Mouse (Mus musculus): Measurements from ENCODE around the gene Fkbp3. TPM values are rescaled to one million over a fixed set of nuclear protein-coding genes. Genes with fewer than 3 reads are reported as not detected.
A peak's percentile ranks its signal among the peaks of the same experiment; 100 is the strongest.

Gene Fkbp3
- polyA plus RNA-seq, 1 experiment from 2014 or later, result 524 TPM

GRCm38 (mm10) chr12:65072911-65073610 is 746 bp downstream of the Fkbp3 start:
- Histone ChIP-seq H3K36me3 (peaks cover 10% of the 10 kb centered on the region), H3K9ac (peak overlapping the region; percentile 91), H3K27ac (peak overlapping the region; percentile 96), H3K9me3 (no peaks in the 10 kb centered on the region), H3K4me3 (peak overlapping the region; percentile 88), H3K27me3 (no peaks in the 10 kb centered on the region), H3K4me2 (peak overlapping the region; percentile 85), H3K4me1 (replicated peaks) (peaks cover 40% of the 10 kb centered on the region)
- 3% methylated on average over 21 of the region's 21 CpGs for WGBS
- ATAC-seq (ENCODE audit: low FRiP score), result peak; percentile 81

GRCm38 (mm10) chr12:65068409-65068808 is 5.4 kb downstream of the Fkbp3 start:
- WGBS, result 90% methylated on average over 4 of the region's 4 CpGs
- no peak overlapping the region for H3K4me3 ChIP-seq

GRCm38 (mm10) chr12:65066234-65066633 is 7.6 kb downstream of the Fkbp3 start:
- WGBS, result 74% methylated on average over 3 of the region's 3 CpGs
- Histone ChIP-seq H3K9ac (no peak overlapping the region), H3K36me3 (peaks cover 55% of the 10 kb centered on the region), H3K9me3 (no peaks in the 10 kb centered on the region), H3K4me3 (no peak overlapping the region), H3K27ac (no peak overlapping the region), H3K4me2 (no peak overlapping the region), H3K4me1 (replicated peaks) (no peaks in the 10 kb centered on the region), H3K27me3 (no peaks in the 10 kb centered on the region)
- no peak for ATAC-seq (ENCODE audit: low FRiP score)

More at GRCm38 (mm10) chr12:65068409-65068808, 5.4 kb downstream of the Fkbp3 start:
- ATAC-seq (ENCODE audit: low FRiP score), result no peak
- peaks cover 11% of the 10 kb centered on the region; the same call in 1 of the 2 replicates for H3K4me1 ChIP-seq (replicated peaks)
- no peak overlapping the region for H3K27ac ChIP-seq
- H3K9ac ChIP-seq, result no peak overlapping the region
- no peak overlapping the region for H3K4me2 ChIP-seq
- H3K9me3 ChIP-seq, result no peaks in the 10 kb centered on the region
- H3K27me3 ChIP-seq, result no peaks in the 10 kb centered on the region
- peaks cover 41% of the 10 kb centered on the region for H3K36me3 ChIP-seq

GRCm38 (mm10) chr12:65065241-65065640 is 8.6 kb downstream of the Fkbp3 start:
- Histone ChIP-seq H3K9me3 (no peaks in the 10 kb centered on the region), H3K4me2 (no peak overlapping the region), H3K27ac (no peak overlapping the region), H3K36me3 (peaks cover 64% of the 10 kb centered on the region), H3K9ac (no peak overlapping the region), H3K27me3 (no peaks in the 10 kb centered on the region), H3K4me1 (replicated peaks) (no peaks in the 10 kb centered on the region), H3K4me3 (no peak overlapping the region)
- no peak for ATAC-seq (ENCODE audit: low FRiP score)
- WGBS, result 86% methylated on average over 2 of the region's 2 CpGs

GRCm38 (mm10) chr12:65061082-65061481 is 12.7 kb downstream of the Fkbp3 start:
- Histone ChIP-seq H3K27me3 (no peaks in the 10 kb centered on the region), H3K9me3 (no peaks in the 10 kb centered on the region), H3K4me3 (no peak overlapping the region), H3K4me1 (replicated peaks) (no peaks in the 10 kb centered on the region), H3K9ac (no peak overlapping the region), H3K27ac (no peak overlapping the region), H3K4me2 (no peak overlapping the region), H3K36me3 (peaks cover 65% of the 10 kb centered on the region)
- no peak for ATAC-seq (ENCODE audit: low FRiP score)

GRCm38 (mm10) chr12:65058203-65058602 is 15.6 kb downstream of the Fkbp3 start:
- H3K27me3 ChIP-seq, result no peaks in the 10 kb centered on the region
- H3K4me1 ChIP-seq (replicated peaks), result no peaks in the 10 kb centered on the region
- no peak overlapping the region for H3K9ac ChIP-seq
- H3K9me3 ChIP-seq, result no peaks in the 10 kb centered on the region
- H3K27ac ChIP-seq, result no peak overlapping the region
- H3K4me3 ChIP-seq, result no peak overlapping the region
- ATAC-seq (ENCODE audit: low FRiP score), result no peak
- no peak overlapping the region for H3K4me2 ChIP-seq
- H3K36me3 ChIP-seq, result peaks cover 58% of the 10 kb centered on the region
- 90% methylated on average over 2 of the region's 2 CpGs for WGBS

GRCm38 (mm10) chr12:65048799-65049198 is 25.0 kb downstream of the Fkbp3 start:
- ATAC-seq (ENCODE audit: low FRiP score), result no peak
- Histone ChIP-seq H3K27me3 (no peaks in the 10 kb centered on the region), H3K4me2 (no peak overlapping the region), H3K9ac (no peak overlapping the region), H3K27ac (no peak overlapping the region), H3K36me3 (peaks cover 26% of the 10 kb centered on the region), H3K4me1 (replicated peaks) (no peaks in the 10 kb centered on the region), H3K9me3 (no peaks in the 10 kb centered on the region), H3K4me3 (no peak overlapping the region)

GRCm38 (mm10) chr12:65037546-65037937 is 36.3 kb downstream of the Fkbp3 start:
- H3K9me3 ChIP-seq, result no peaks in the 10 kb centered on the region
- peaks cover 2% of the 10 kb centered on the region; the same call in 1 of the 2 replicates for H3K36me3 ChIP-seq
- WGBS, result 56% methylated on average over 4 of the region's 4 CpGs
- no peak overlapping the region for H3K27ac ChIP-seq
- peaks cover 27% of the 10 kb centered on the region for H3K4me1 ChIP-seq (replicated peaks)
- no peaks in the 10 kb centered on the region for H3K27me3 ChIP-seq
- H3K4me2 ChIP-seq, result peak overlapping the region; percentile 66
- peak overlapping the region; percentile 97 for H3K4me3 ChIP-seq
- ATAC-seq (ENCODE audit: low FRiP score), result no peak
- H3K9ac ChIP-seq, result peak overlapping the region; percentile 92; the same call in 1 of the 2 replicates

- Histone ChIP-seq H3K4me3 (peak overlapping the region; percentile 97), H3K27me3 (no peaks in the 10 kb centered on the region), H3K4me2 (peak overlapping the region; percentile 66), H3K9me3 (no peaks in the 10 kb centered on the region), H3K36me3 (no peaks in the 10 kb centered on the region), H3K27ac (no peak overlapping the region), H3K9ac (peak overlapping the region; percentile 92), H3K4me1 (replicated peaks) (peaks cover 27% of the 10 kb centered on the region)
- 19% methylated on average over 18 of the region's 18 CpGs for WGBS
- ATAC-seq (ENCODE audit: low FRiP score), result 0 out of 2 replicates have a peak, but pooled peaks have one; percentile 18
Measured at GRCm38 (mm10) chr12:65036892-65037545, 36.8 kb downstream of the Fkbp3 start.

GRCm38 (mm10) chr12:65036190-65036870 is 37.5 kb downstream of the Fkbp3 start, which contains the start of gene Prpf39:
Gene Prpf39, plus strand, starts transcription at chr12:65036333.
- WGBS, result under 1% methylated on average over 49 of the region's 65 CpGs
- Histone ChIP-seq H3K4me3 (peak within 1 kb of the TSS; percentile 97), H3K9ac (peak within 1 kb of the TSS; percentile 92), H3K4me2 (peak within 1 kb of the TSS; percentile 66), H3K27ac (peak within 1 kb of the TSS; percentile 83), H3K9me3 (no peaks in the 10 kb centered on the region), H3K4me1 (replicated peaks) (peaks cover 27% of the 10 kb centered on the region), H3K27me3 (no peaks in the 10 kb centered on the region), H3K36me3 (no peaks in the 10 kb centered on the region)
- peak; percentile 95 for ATAC-seq (ENCODE audit: low FRiP score)

GRCm38 (mm10) chr12:65035839-65036189 is 38.0 kb downstream of the Fkbp3 start:
- WGBS, result 51% methylated on average over 8 of the region's 8 CpGs
- H3K9me3 ChIP-seq, result no peaks in the 10 kb centered on the region
- no peak overlapping the region for H3K27ac ChIP-seq
- peaks cover 27% of the 10 kb centered on the region for H3K4me1 ChIP-seq (replicated peaks)
- H3K27me3 ChIP-seq, result no peaks in the 10 kb centered on the region
- H3K9ac ChIP-seq, result peak overlapping the region; percentile 92; the same call in 1 of the 2 replicates
- no peaks in the 10 kb centered on the region for H3K36me3 ChIP-seq
- ATAC-seq (ENCODE audit: low FRiP score), result no peak
- peak overlapping the region; percentile 66 for H3K4me2 ChIP-seq
- peak overlapping the region; percentile 97 for H3K4me3 ChIP-seq

GRCm38 (mm10) chr12:65022842-65023241 is 51.0 kb downstream of the Fkbp3 start:
- H3K9me3 ChIP-seq, result no peaks in the 10 kb centered on the region
- no peak overlapping the region for H3K4me2 ChIP-seq
- H3K9ac ChIP-seq, result no peak overlapping the region
- no peak overlapping the region for H3K4me3 ChIP-seq
- no peaks in the 10 kb centered on the region for H3K4me1 ChIP-seq (replicated peaks)
- no peaks in the 10 kb centered on the region for H3K27me3 ChIP-seq
- no peak for ATAC-seq (ENCODE audit: low FRiP score)
- WGBS, result over 99% methylated on average over 6 of the region's 6 CpGs
- peaks cover 23% of the 10 kb centered on the region for H3K36me3 ChIP-seq
- H3K27ac ChIP-seq, result no peak overlapping the region
